Mouse (Mus musculus) embryonic facial prominence, embryonic 10.5 days (tissue): ENCODE measurements at regions not wholly inside any gene's neighbourhood (a gene's known extent, or its start where the extent isn't known, plus 50 kb on each side); places are given as distances from the start of the nearest gene placed in this dataset.

Experiments
- DNase-seq: peaks from one replicate; pipeline ENCODE4 v3.0.0-alpha.2; 2017; ENCODE audit warnings: low spot score
- H3K27ac ChIP-seq: fragments of 300-500 bp; sonication (generic); replicated peaks from 2 replicates; pipeline ENCODE4 v1.5.1; 2016; ENCODE audit warnings: mild to moderate bottlenecking
- H3K27me3 ChIP-seq: fragments of 300-500 bp; sonication (generic); replicated peaks from 2 replicates; pipeline ENCODE4 v1.6.1; 2016; ENCODE audit warnings: low read depth, mild to moderate bottlenecking; ENCODE audit not compliant: poor library complexity, severe bottlenecking
- H3K36me3 ChIP-seq: fragments of 300-500 bp; sonication (generic); replicated peaks from 2 replicates; pipeline ENCODE4 v1.6.1; 2016; ENCODE audit warnings: mild to moderate bottlenecking, moderate library complexity
- H3K4me1 ChIP-seq: fragments of 300-500 bp; sonication (generic); 2 replicates; pipeline ENCODE4 v1.6.1; 2016
- H3K4me3 ChIP-seq: fragments of 300-500 bp; sonication (generic); 2 replicates; pipeline ENCODE4 v1.5.1; 2016; ENCODE audit warnings: mild to moderate bottlenecking, moderate library complexity
- H3K9me3 ChIP-seq: fragments of 300-500 bp; sonication (generic); 2 replicates; pipeline ENCODE4 v1.6.1; 2016; ENCODE audit warnings: mild to moderate bottlenecking
- WGBS: fragments of 180-500 bp; shearing (Covaris S2); methylation state at CpG from one replicate; pipeline ENCODE4 v1.1.7; 2016; 5-methylcytosine and 5-hydroxymethylcytosine counted together

- Histone ChIP-seq H3K9me3 (no peaks in the 10 kb centered on the region), H3K27ac (no peak overlapping the region)
- WGBS, result 81% methylated on average over 1 of the region's 1 CpGs
Measured at GRCm38 (mm10) chr6:81608637-81609036, 314.8 kb upstream of the Gcfc2 start.

DNA sequence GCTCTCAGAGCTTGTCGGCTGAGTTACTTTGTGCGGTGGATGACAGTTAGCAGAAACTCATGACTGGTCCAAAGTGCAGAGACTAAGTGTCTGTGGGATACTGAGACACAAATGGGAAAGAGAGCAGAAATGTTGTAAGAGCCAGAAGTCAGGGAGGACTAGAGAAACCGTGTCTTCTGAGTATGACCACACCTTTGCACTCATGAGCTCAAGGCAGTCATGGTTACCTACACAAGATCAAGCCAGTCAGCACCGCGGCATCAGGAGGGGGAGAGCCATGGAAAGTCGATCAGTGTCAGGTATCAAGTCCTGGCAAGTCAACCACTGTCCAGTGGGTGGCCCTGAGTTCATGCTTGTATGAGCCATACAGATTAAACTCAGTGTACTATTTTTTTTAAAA, 311.5 kb upstream of the Gcfc2 start:
- DNase-seq, result no peak
- Histone ChIP-seq H3K4me1 (no peaks in the 10 kb centered on the region), H3K27me3 (no peaks in the 10 kb centered on the region), H3K36me3 (no peaks in the 10 kb centered on the region), H3K27ac (no peak overlapping the region), H3K9me3 (no peaks in the 10 kb centered on the region), H3K4me3 (no peak overlapping the region)
- 86% methylated on average over 6 of the region's 6 CpGs for WGBS

More at GRCm38 (mm10) chr6:81608637-81609036, 314.8 kb upstream of the Gcfc2 start:
- no peaks in the 10 kb centered on the region for H3K36me3 ChIP-seq
- no peak overlapping the region for H3K4me3 ChIP-seq
- DNase-seq, result no peak
- H3K27me3 ChIP-seq, result no peaks in the 10 kb centered on the region
- H3K4me1 ChIP-seq, result no peaks in the 10 kb centered on the region

DNA sequence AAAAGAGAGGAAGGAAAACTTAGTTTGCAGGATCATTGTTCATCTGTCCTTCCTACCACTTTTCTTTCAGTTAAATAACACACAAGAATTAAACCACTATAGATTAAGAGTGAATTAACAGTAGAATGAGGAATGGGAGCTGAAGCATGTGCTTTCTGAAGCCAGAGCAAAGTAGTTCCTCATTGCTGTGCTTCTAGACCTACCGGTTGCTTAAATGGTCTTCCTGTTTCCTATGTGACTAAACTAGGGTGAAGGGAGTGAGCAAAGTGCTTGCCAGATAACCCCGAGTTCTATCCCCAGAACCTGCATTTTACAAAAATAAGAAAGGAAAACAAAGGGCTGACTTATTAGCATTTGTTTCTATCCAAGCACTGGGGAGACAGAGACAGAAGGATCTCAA, 305.5 kb upstream of the Gcfc2 start:
- Histone ChIP-seq H3K27me3 (no peaks in the 10 kb centered on the region), H3K4me3 (no peak overlapping the region), H3K9me3 (no peaks in the 10 kb centered on the region), H3K27ac (no peak overlapping the region), H3K4me1 (no peaks in the 10 kb centered on the region), H3K36me3 (no peaks in the 10 kb centered on the region)
- DNase-seq, result no peak
- WGBS, result 82% methylated on average over 2 of the region's 2 CpGs

DNA sequence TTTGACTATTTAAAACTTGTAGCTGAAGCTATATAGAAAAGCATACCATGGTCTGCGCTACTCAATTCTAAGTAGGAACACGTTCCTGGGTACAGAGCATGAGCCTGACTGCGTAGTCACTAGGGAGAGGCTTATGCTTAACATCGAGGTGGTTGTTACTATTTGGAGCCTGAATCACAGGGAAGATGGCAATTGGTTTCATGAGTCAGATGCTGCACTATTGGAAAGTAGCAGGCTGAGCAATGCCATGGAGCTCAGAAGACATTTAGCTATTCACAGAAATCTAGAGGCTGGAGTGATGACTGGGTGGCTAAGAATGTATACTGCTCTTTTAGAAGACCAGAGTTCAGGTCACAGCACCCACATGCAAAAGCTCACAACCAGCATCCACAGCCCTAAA, 302.4 kb upstream of the Gcfc2 start:
- Histone ChIP-seq H3K27ac (no peak overlapping the region), H3K4me3 (no peak overlapping the region), H3K36me3 (no peaks in the 10 kb centered on the region), H3K4me1 (no peaks in the 10 kb centered on the region), H3K9me3 (no peaks in the 10 kb centered on the region), H3K27me3 (no peaks in the 10 kb centered on the region)
- 90% methylated on average over 4 of the region's 4 CpGs for WGBS
- DNase-seq, result no peak

DNA sequence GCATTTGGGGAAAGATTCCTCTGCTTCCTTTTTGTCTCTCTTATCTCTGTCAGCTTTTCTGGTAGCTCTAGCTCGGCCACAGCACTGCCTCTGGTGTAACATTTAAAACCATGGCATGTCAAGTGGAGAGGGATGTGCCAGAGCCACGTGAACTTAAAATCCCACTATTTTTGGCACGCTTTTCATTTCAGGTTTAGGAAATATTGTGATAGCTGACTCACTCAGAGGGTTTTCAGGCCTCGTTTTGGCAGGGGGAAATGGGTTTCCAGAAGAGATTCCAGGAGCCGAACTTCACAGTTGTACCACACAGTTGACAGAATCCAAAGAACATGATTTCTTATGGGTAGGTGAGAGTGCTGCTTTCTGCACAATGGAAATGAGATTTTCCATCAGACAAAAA, 300.8 kb upstream of the Gcfc2 start:
- H3K27me3 ChIP-seq, result no peaks in the 10 kb centered on the region
- H3K36me3 ChIP-seq, result no peaks in the 10 kb centered on the region
- no peaks in the 10 kb centered on the region for H3K4me1 ChIP-seq
- H3K27ac ChIP-seq, result no peak overlapping the region
- H3K4me3 ChIP-seq, result no peak overlapping the region
- no peaks in the 10 kb centered on the region for H3K9me3 ChIP-seq
- no peak for DNase-seq
- WGBS, result 81% methylated on average over 5 of the region's 5 CpGs

DNA sequence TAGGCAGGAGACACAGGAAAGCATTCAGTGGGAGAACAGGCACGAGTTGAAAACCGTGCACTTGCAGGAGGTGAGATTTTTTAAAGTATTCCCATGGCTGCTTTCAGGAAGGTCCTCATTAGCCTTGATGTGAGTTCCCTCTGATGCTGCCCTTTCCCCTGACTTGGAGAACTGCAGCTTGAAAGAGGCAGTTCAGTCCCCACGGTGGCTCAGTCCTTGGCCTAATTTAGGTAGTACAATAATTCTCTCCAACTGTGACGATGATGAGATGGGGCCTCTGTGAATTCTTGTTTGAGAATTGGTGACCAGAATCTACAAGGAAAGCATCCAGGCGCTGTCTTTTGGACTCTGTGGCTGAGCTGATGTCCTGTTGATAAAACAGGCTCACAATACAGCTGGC, 298.5 kb upstream of the Gcfc2 start:
- H3K9me3 ChIP-seq, result no peaks in the 10 kb centered on the region
- no peaks in the 10 kb centered on the region for H3K4me1 ChIP-seq
- H3K27ac ChIP-seq, result no peak overlapping the region
- no peaks in the 10 kb centered on the region for H3K36me3 ChIP-seq
- no peaks in the 10 kb centered on the region for H3K27me3 ChIP-seq
- WGBS, result 67% methylated on average over 5 of the region's 5 CpGs
- H3K4me3 ChIP-seq, result no peak overlapping the region
- DNase-seq, result no peak

GRCm38 (mm10) chr6:81633586-81633985, 289.9 kb upstream of the Gcfc2 start:
- H3K4me1 ChIP-seq, result no peaks in the 10 kb centered on the region
- no peaks in the 10 kb centered on the region for H3K27me3 ChIP-seq
- H3K36me3 ChIP-seq, result no peaks in the 10 kb centered on the region
- DNase-seq, result no peak
- no peak overlapping the region for H3K4me3 ChIP-seq
- WGBS, result 70% methylated on average over 3 of the region's 3 CpGs
- no peaks in the 10 kb centered on the region for H3K9me3 ChIP-seq
- no peak overlapping the region for H3K27ac ChIP-seq

- WGBS, result 81% methylated on average over 3 of the region's 3 CpGs
- no peak for DNase-seq
- no peaks in the 10 kb centered on the region for H3K9me3 ChIP-seq
- H3K4me3 ChIP-seq, result no peak overlapping the region
- H3K36me3 ChIP-seq, result no peaks in the 10 kb centered on the region
- no peak overlapping the region for H3K27ac ChIP-seq
- H3K27me3 ChIP-seq, result no peaks in the 10 kb centered on the region
- no peaks in the 10 kb centered on the region for H3K4me1 ChIP-seq
Measured at GRCm38 (mm10) chr6:81647615-81648375, 275.7 kb upstream of the Gcfc2 start.

GRCm38 (mm10) chr6:81651856-81652255, 271.6 kb upstream of the Gcfc2 start:
- WGBS, result 62% methylated on average over 2 of the region's 2 CpGs
- Histone ChIP-seq H3K27ac (no peak overlapping the region), H3K9me3 (no peaks in the 10 kb centered on the region), H3K4me1 (no peaks in the 10 kb centered on the region), H3K4me3 (no peak overlapping the region), H3K36me3 (no peaks in the 10 kb centered on the region), H3K27me3 (no peaks in the 10 kb centered on the region)
- no peak for DNase-seq

GRCm38 (mm10) chr6:81655205-81655604, 268.3 kb upstream of the Gcfc2 start:
- H3K9me3 ChIP-seq, result no peaks in the 10 kb centered on the region
- WGBS, result 86% methylated on average over 2 of the region's 2 CpGs
- DNase-seq, result no peak
- no peak overlapping the region for H3K27ac ChIP-seq
- H3K4me3 ChIP-seq, result no peak overlapping the region
- no peaks in the 10 kb centered on the region for H3K4me1 ChIP-seq
- no peaks in the 10 kb centered on the region for H3K27me3 ChIP-seq
- H3K36me3 ChIP-seq, result no peaks in the 10 kb centered on the region

- DNase-seq, result peak; percentile 13
Measured at GRCm38 (mm10) chr6:81660478-81661395, 262.7 kb upstream of the Gcfc2 start.

DNA sequence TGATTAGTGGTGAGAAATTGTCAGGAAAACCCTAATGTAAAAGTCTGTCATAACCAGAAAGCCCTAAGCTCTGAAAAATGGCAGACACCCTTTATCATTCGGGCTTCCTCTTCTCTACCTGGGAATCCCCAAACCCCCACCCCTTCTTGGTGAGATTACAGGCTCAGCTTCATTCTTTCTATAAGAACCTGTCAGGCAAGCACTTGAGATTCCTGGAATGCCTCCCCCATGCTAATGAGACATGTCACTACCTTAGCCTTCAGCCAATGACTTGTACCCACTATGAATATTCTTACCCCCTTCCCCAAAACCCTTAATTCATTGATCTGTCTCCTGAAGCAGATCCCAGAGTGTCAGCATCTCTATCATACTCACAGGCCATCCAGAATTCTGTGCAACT, 254.5 kb upstream of the Gcfc2 start:
- 68% methylated on average over 1 of the region's 1 CpGs for WGBS
- no peaks in the 10 kb centered on the region for H3K9me3 ChIP-seq

More at GRCm38 (mm10) chr6:81660478-81661395, 262.7 kb upstream of the Gcfc2 start:
- Histone ChIP-seq H3K4me1 (no peaks in the 10 kb centered on the region; the same call in 1 of the 2 replicates), H3K4me3 (no peak overlapping the region), H3K27me3 (no peaks in the 10 kb centered on the region), H3K36me3 (no peaks in the 10 kb centered on the region), H3K27ac (no peak overlapping the region), H3K9me3 (no peaks in the 10 kb centered on the region)
- WGBS, result 51% methylated on average over 17 of the region's 17 CpGs

GRCm38 (mm10) chr6:81673316-81673715, 250.2 kb upstream of the Gcfc2 start:
- Histone ChIP-seq H3K27ac (no peak overlapping the region), H3K36me3 (no peaks in the 10 kb centered on the region), H3K4me1 (no peaks in the 10 kb centered on the region), H3K27me3 (no peaks in the 10 kb centered on the region), H3K9me3 (no peaks in the 10 kb centered on the region), H3K4me3 (no peak overlapping the region)
- DNase-seq, result no peak
- 82% methylated on average over 2 of the region's 2 CpGs for WGBS

More for the DNA sequence above, 254.5 kb upstream of the Gcfc2 start:
- no peaks in the 10 kb centered on the region for H3K36me3 ChIP-seq
- no peaks in the 10 kb centered on the region for H3K27me3 ChIP-seq
- DNase-seq, result no peak
- H3K4me1 ChIP-seq, result no peaks in the 10 kb centered on the region
- H3K4me3 ChIP-seq, result no peak overlapping the region
- H3K27ac ChIP-seq, result no peak overlapping the region
